Mouse (Mus musculus) kidney, adult 2 months (tissue): Measurements from ENCODE around the gene Ddah2.

Source experiments
- CTCF ChIP-seq: fragments of 200-500 bp; conservative IDR thresholded peaks from 2 replicates; pipeline ENCODE4 v1.5.1; 2011; ENCODE audit warnings: low read depth, mild to moderate bottlenecking, control low read depth, low read length, moderate library complexity, mixed read lengths; ENCODE audit not compliant: insufficient read depth, insufficient read length
- POLR2A ChIP-seq: fragments of 200-500 bp; IDR thresholded peaks from one replicate; pipeline ENCODE4 v1.6.1; 2011; ENCODE audit warnings: low read depth, low read length, control low read depth

DNA sequence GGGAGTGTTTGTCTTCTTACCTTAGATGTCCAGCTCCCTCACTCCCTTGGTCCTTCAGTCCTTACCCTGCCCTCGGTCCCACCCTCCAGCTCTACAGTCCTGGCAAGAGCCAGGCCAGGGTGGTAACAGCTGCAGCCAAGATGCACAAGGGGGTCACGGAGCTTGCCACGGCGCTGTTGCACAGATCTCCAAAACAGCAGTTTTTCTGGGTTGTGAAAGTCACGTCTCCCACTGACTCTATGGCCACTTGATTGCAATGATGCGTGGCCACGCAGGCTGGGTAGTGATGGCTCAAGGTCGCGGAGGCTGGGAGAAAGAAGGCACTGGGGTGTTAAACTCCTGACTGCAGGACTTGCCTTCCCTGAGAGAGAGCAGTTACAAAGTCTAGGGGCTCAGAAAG lies 12.6 kb downstream of the Ddah2 start:
- TF ChIP-seq POLR2A (no peak), CTCF (no peak)
